In genomic region chr3:127749266-127749665, GRCm38 (mm10) we compare ENCODE assay signal across 9 mouse cellular contexts. TPM values are rescaled to one million over a fixed set of nuclear protein-coding genes. Genes with fewer than 3 reads are reported as not detected.
DNase-seq lines count a peak whose midpoint lies in the region; ATAC-seq and TF ChIP-seq lines count a peak whose summit lies in the region.
"Had no signal": no experiment of that assay in that cellular context is flagged by ENCODE, and none has a peak within 500 bp of the region (broad histone marks: within the 10 kb centered on the region; RNA-seq: fewer than 3 reads in every experiment).

No protein-coding gene starts in this region.

- peak overlapping the region; percentile 50 for H3K4me2 ChIP-seq in forebrain, embryonic 14.5 days (ENCODE audit: low read length)

- no peaks in the 10 kb centered on the region for H3K36me3 ChIP-seq in forebrain, embryonic 14.5 days (ENCODE audit: control insufficient read depth, insufficient read depth, low read length)
- H3K36me3 ChIP-seq in thymus, adult 2 months (ENCODE audit: control insufficient read depth, insufficient read depth, low read length) = no peaks in the 10 kb centered on the region

- peak overlapping the region; percentile 12 for H3K4me3 ChIP-seq in forebrain, embryonic 14.5 days (ENCODE audit: low read depth, low read length)
- no peak overlapping the region for H3K4me3 ChIP-seq in thymus, adult 2 months (ENCODE audit: control insufficient read depth, insufficient read depth, low read length)
- H3K4me3 ChIP-seq: left cerebral cortex, adult 2 months had no signal

- ATAC-seq in forebrain, embryonic 14.5 days = peak; percentile 74
- no peak for ATAC-seq in CD4-positive, CD25-positive, alpha-beta regulatory T cell, adult 4 months

- WGBS in forebrain, embryonic 14.5 days = 0% methylated on average over 9 of the region's 9 CpGs
- 75% methylated on average over 9 of the region's 9 CpGs for WGBS in thymus, adult 2 months

- peaks cover 36% of the 10 kb centered on the region; the same call in 1 of the 2 replicates for H3K4me1 ChIP-seq in forebrain, embryonic 14.5 days (ENCODE audit: control insufficient read depth, insufficient read depth, low read length)
- H3K4me1 ChIP-seq in thymus, adult 2 months (replicated peaks; ENCODE audit: control insufficient read depth, insufficient read depth, low read length) = 0 out of 2 replicates have a peak, but pooled peaks cover 4% of the 10 kb centered on the region

- no peaks in the 10 kb centered on the region for H3K9me3 ChIP-seq in forebrain, embryonic 14.5 days (replicated peaks; ENCODE audit: control insufficient read depth, low read length)

- H3K27ac ChIP-seq in forebrain, embryonic 14.5 days (ENCODE audit: low read depth, low read length) = peak overlapping the region; percentile 91
- no peak overlapping the region for H3K27ac ChIP-seq in thymus, adult 2 months (ENCODE audit: control insufficient read depth, insufficient read depth, low read length)
- H3K27ac ChIP-seq: left cerebral cortex, adult 2 months had no signal

- no peak for TF ChIP-seq CTCF in thymus, adult 2 months (IDR thresholded peaks at IDR 0.05; ENCODE audit: borderline replicate concordance, control insufficient read depth, extremely low read depth, insufficient read depth, low read length, poor library complexity)

- DNase-seq in right cerebral cortex, postnatal 10 days (ENCODE audit: low spot score in 2 of 2) = peak; percentile 26 to 30
- DNase-seq in right cerebral cortex, postnatal 36 days (ENCODE audit: low spot score in 2 of 2) = no peak
- peak; percentile 84 for DNase-seq in forebrain, embryonic 14.5 days (ENCODE audit: low spot score)
- DNase-seq in mesoderm, embryonic 11.5 days (ENCODE audit: low read depth, low spot score) = peak; percentile 61
- no peak for DNase-seq in thymus, adult 2 months
- DNase-seq in frontal cortex, postnatal 14 days (ENCODE audit: low spot score in 2 of 2) = no peak
- DNase-seq: lung, postnatal 14 days had no signal

- H3K9ac ChIP-seq in forebrain, embryonic 14.5 days (ENCODE audit: low read length) = peak overlapping the region; percentile 50; the same call in 1 of the 2 replicates

- peaks cover 7% of the 10 kb centered on the region; the same call in 1 of the 2 replicates for H3K27me3 ChIP-seq in forebrain, embryonic 14.5 days (replicated peaks; ENCODE audit: control insufficient read depth, insufficient read depth, low read length)
- H3K27me3 ChIP-seq in thymus, adult 2 months (ENCODE audit: control insufficient read depth, insufficient read depth, low read length) = no peaks in the 10 kb centered on the region

- TF ChIP-seq POLR2A in thymus, adult 2 months (IDR thresholded peaks at IDR 0.05; ENCODE audit: control insufficient read depth, extremely low read depth, insufficient read depth, low read length, poor library complexity) = no peak

RNA-seq across cellular contexts. Expression of gene Alpk1, which starts 31.1 kb away (rescaled TPM):
- 0.93 and 1.1 TPM in 2 replicates for polyA plus RNA-seq in forebrain, embryonic 14.5 days (2014; fragmentation: Nextera tagmentation; extraction: Ambion mirVana)
- polyA plus RNA-seq in thymus, adult 2 months (2012; rRNA removed) = 1.7 and 1.8 TPM in 2 replicates
- 1 to 10 TPM in 1 of 2 experiments, under 1 TPM in 1; 0.70 to 1.9 TPM for polyA plus RNA-seq in CD4-positive, CD25-positive, alpha-beta regulatory T cell, adult 4 months (2017; shearing (Covaris generic))

RNA-seq across cellular contexts. Expression of gene Tifa, which starts 40.3 kb away (rescaled TPM):
- 6.2 and 6.7 TPM in 2 replicates for polyA plus RNA-seq in forebrain, embryonic 14.5 days (2014; fragmentation: Nextera tagmentation; extraction: Ambion mirVana)
- polyA plus RNA-seq in thymus, adult 2 months (2012; rRNA removed) = 2.5 and 3.1 TPM in 2 replicates
- under 1 TPM in 1 of 2 experiments, not detected in 1; 0.38 TPM for polyA plus RNA-seq in CD4-positive, CD25-positive, alpha-beta regulatory T cell, adult 4 months (2017; shearing (Covaris generic))

Comparison
In these comparisons a context has a peak if more than half of its experiments do, and no peak if none do; other contexts are left out.
1. DNase-seq: peak in right cerebral cortex, postnatal 10 days (2 of 2), forebrain, embryonic 14.5 days (single experiment) and mesoderm, embryonic 11.5 days (single experiment); none in right cerebral cortex, postnatal 36 days (0 of 2), thymus, adult 2 months (single experiment) and frontal cortex, postnatal 14 days (0 of 2).